Mouse (Mus musculus): ENCODE measurements at regions not wholly inside any gene's neighbourhood (a gene's known extent, or its start where the extent isn't known, plus 50 kb on each side); places are given as distances from the start of the nearest gene placed in this dataset.

DNA sequence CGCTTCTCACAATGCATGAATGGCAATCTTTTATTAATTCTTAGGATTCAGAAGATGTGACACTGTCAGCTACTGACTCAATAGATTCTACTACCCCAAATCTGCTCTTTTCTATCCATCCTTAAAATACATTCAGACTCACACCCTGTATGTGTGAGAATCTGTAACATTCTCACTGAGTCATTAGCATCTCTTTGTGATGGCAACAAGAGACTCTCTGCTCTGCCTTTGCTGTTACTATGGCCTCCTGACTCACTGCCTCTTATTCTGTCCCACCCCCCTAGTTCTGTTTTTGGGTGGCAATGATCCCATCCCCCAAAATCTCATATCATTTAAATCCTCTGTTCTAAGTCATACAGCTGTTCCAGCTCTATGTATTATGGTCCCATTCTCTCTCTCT, 159.5 kb upstream of the C030005K15Rik start:
- no peak overlapping the region for H3K9ac ChIP-seq (ENCODE audit: low read length)
- no peaks in the 10 kb centered on the region for H3K27me3 ChIP-seq (ENCODE audit: control insufficient read depth, insufficient read depth, low read length)
- no peak overlapping the region for H3K4me2 ChIP-seq (ENCODE audit: low read length)
- H3K36me3 ChIP-seq (ENCODE audit: control insufficient read depth, insufficient read depth, low read length): no peaks in the 10 kb centered on the region
- 94% methylated on average over 1 of the region's 1 CpGs for WGBS
- no peaks in the 10 kb centered on the region for H3K9me3 ChIP-seq (ENCODE audit: control insufficient read depth, low read length)
- no peaks in the 10 kb centered on the region for H3K4me1 ChIP-seq (ENCODE audit: control insufficient read depth in 2 of 2, insufficient read depth in 2 of 2, low read length in 2 of 2)
- no peak overlapping the region for H3K4me3 ChIP-seq (ENCODE audit: control insufficient read depth in 1 of 2, insufficient read depth in 1 of 2, low read depth in 1 of 2, low read length in 2 of 2)
- no peak for ATAC-seq (ENCODE audit: insufficient number of reproducible peaks, insufficient read depth, low FRiP score, low read depth)
- H3K27ac ChIP-seq (replicated peaks in 1 of 2; ENCODE audit: control insufficient read depth in 1 of 2, insufficient read depth in 1 of 2, low read depth in 2 of 2, low read length in 2 of 2): no peak overlapping the region

- Histone ChIP-seq H3K9ac (ENCODE audit: low read length) (no peak overlapping the region), H3K4me1 (ENCODE audit: control insufficient read depth in 2 of 2, insufficient read depth in 2 of 2, low read length in 2 of 2) (no peaks in the 10 kb centered on the region), H3K4me3 (ENCODE audit: control insufficient read depth in 1 of 2, insufficient read depth in 1 of 2, low read depth in 1 of 2, low read length in 2 of 2) (no peak overlapping the region), H3K27me3 (ENCODE audit: control insufficient read depth, insufficient read depth, low read length) (no peaks in the 10 kb centered on the region), H3K9me3 (ENCODE audit: control insufficient read depth, low read length) (no peaks in the 10 kb centered on the region), H3K4me2 (ENCODE audit: low read length) (no peak overlapping the region), H3K27ac (replicated peaks in 1 of 2; ENCODE audit: control insufficient read depth in 1 of 2, insufficient read depth in 1 of 2, low read depth in 2 of 2, low read length in 2 of 2) (no peak overlapping the region), H3K36me3 (ENCODE audit: control insufficient read depth, insufficient read depth, low read length) (no peaks in the 10 kb centered on the region)
- no peak for ATAC-seq (ENCODE audit: insufficient number of reproducible peaks, insufficient read depth, low FRiP score, low read depth)
- WGBS: 73% methylated on average over 4 of the region's 4 CpGs
These were observed 179.2 kb upstream of the C030005K15Rik start for GRCm38 (mm10) chr10:97905793-97906192.

DNA sequence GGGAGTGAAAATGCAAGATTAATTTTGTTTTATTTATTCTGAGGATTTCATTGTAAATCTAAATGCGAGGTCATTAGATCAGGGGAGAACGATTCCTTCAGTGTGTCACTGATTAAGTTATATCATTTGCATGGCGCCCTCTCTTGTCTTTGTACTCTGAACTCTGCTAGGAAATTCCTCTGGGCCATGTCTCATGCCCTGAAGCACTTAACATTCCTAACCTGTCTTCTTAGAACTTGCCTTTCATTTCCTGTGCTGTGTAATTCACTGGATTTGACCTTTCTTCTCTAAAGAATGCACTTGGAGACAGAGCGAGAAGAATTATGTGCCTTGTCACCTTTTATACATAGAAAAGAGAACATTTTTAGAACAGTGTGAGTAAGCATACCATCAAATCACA, 199.0 kb upstream of the C030005K15Rik start:
- H3K4me2 ChIP-seq (ENCODE audit: low read length): no peak overlapping the region
- no peaks in the 10 kb centered on the region for H3K27me3 ChIP-seq (ENCODE audit: control insufficient read depth, insufficient read depth, low read length)
- no peaks in the 10 kb centered on the region for H3K36me3 ChIP-seq (ENCODE audit: control insufficient read depth, insufficient read depth, low read length)
- peaks cover 0 to 3% of the 10 kb centered on the region in 2 experiments; a peak in 1 of 4 replicates for H3K4me1 ChIP-seq (ENCODE audit: control insufficient read depth in 2 of 2, insufficient read depth in 2 of 2, low read length in 2 of 2)
- no peak overlapping the region for H3K27ac ChIP-seq (replicated peaks in 1 of 2; ENCODE audit: control insufficient read depth in 1 of 2, insufficient read depth in 1 of 2, low read depth in 2 of 2, low read length in 2 of 2)
- H3K9me3 ChIP-seq (ENCODE audit: control insufficient read depth, low read length): no peaks in the 10 kb centered on the region
- no peak overlapping the region for H3K9ac ChIP-seq (ENCODE audit: low read length)
- ATAC-seq (ENCODE audit: insufficient number of reproducible peaks, insufficient read depth, low FRiP score, low read depth): no peak
- no peak overlapping the region for H3K4me3 ChIP-seq (ENCODE audit: control insufficient read depth in 1 of 2, insufficient read depth in 1 of 2, low read depth in 1 of 2, low read length in 2 of 2)
- WGBS: 50% methylated on average over 4 of the region's 4 CpGs

DNA sequence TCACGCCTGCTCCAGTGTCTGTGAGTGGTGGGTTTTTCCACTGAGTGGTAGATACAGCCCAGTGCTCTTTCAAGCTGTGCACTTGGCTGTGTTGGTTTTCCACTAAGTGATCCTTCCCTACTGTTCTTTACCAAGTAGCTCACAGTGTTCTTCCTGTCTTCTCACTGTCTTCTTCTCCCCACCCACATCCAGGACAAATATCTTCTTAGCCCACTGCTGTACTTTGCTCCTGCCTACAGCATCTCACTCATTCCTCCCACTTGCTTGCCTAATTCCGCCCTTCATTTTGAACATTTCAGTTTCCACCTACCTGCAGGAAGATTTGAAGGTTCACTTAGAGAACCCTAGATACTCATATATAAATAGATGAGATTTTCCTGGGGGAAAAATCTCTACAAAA, 213.8 kb upstream of the C030005K15Rik start:
- H3K27me3 ChIP-seq (ENCODE audit: control insufficient read depth, insufficient read depth, low read length): no peaks in the 10 kb centered on the region
- no peak overlapping the region for H3K27ac ChIP-seq (replicated peaks in 1 of 2; ENCODE audit: control insufficient read depth in 1 of 2, insufficient read depth in 1 of 2, low read depth in 2 of 2, low read length in 2 of 2)
- H3K4me2 ChIP-seq (ENCODE audit: low read length): no peak overlapping the region
- H3K36me3 ChIP-seq (ENCODE audit: control insufficient read depth, insufficient read depth, low read length): no peaks in the 10 kb centered on the region
- H3K4me1 ChIP-seq (ENCODE audit: control insufficient read depth in 2 of 2, insufficient read depth in 2 of 2, low read length in 2 of 2): no peaks in the 10 kb centered on the region
- no peak for ATAC-seq (ENCODE audit: insufficient number of reproducible peaks, insufficient read depth, low FRiP score, low read depth)
- no peaks in the 10 kb centered on the region for H3K9me3 ChIP-seq (ENCODE audit: control insufficient read depth, low read length)
- WGBS: 68% methylated on average over 2 of the region's 2 CpGs
- no peak overlapping the region for H3K4me3 ChIP-seq (ENCODE audit: control insufficient read depth in 1 of 2, insufficient read depth in 1 of 2, low read depth in 1 of 2, low read length in 2 of 2)
- H3K9ac ChIP-seq (ENCODE audit: low read length): no peak overlapping the region

- no peak overlapping the region for H3K4me2 ChIP-seq (ENCODE audit: low read length)
- 81% methylated on average over 1 of the region's 1 CpGs for WGBS
These were observed 239.3 kb upstream of the C030005K15Rik start for GRCm38 (mm10) chr10:97965881-97966280.

GRCm38 (mm10) chr10:97966931-97967330, 240.4 kb upstream of the C030005K15Rik start:
- Histone ChIP-seq H3K9me3 (ENCODE audit: control insufficient read depth, low read length) (no peaks in the 10 kb centered on the region), H3K4me3 (ENCODE audit: control insufficient read depth in 1 of 2, insufficient read depth in 1 of 2, low read depth in 1 of 2, low read length in 2 of 2) (no peak overlapping the region), H3K4me2 (ENCODE audit: low read length) (no peak overlapping the region), H3K4me1 (ENCODE audit: control insufficient read depth in 2 of 2, insufficient read depth in 2 of 2, low read length in 2 of 2) (no peaks in the 10 kb centered on the region), H3K9ac (ENCODE audit: low read length) (no peak overlapping the region), H3K27me3 (ENCODE audit: control insufficient read depth, insufficient read depth, low read length) (no peaks in the 10 kb centered on the region), H3K36me3 (ENCODE audit: control insufficient read depth, insufficient read depth, low read length) (no peaks in the 10 kb centered on the region), H3K27ac (replicated peaks in 1 of 2; ENCODE audit: control insufficient read depth in 1 of 2, insufficient read depth in 1 of 2, low read depth in 2 of 2, low read length in 2 of 2) (no peak overlapping the region)
- ATAC-seq (ENCODE audit: insufficient number of reproducible peaks, insufficient read depth, low FRiP score, low read depth): no peak
- 59% methylated on average over 2 of the region's 2 CpGs for WGBS

More at GRCm38 (mm10) chr10:97965881-97966280, 239.3 kb upstream of the C030005K15Rik start:
- no peak overlapping the region for H3K27ac ChIP-seq (replicated peaks in 1 of 2; ENCODE audit: control insufficient read depth in 1 of 2, insufficient read depth in 1 of 2, low read depth in 2 of 2, low read length in 2 of 2)
- no peaks in the 10 kb centered on the region for H3K4me1 ChIP-seq (ENCODE audit: control insufficient read depth in 2 of 2, insufficient read depth in 2 of 2, low read length in 2 of 2)
- no peak overlapping the region for H3K9ac ChIP-seq (ENCODE audit: low read length)
- H3K36me3 ChIP-seq (ENCODE audit: control insufficient read depth, insufficient read depth, low read length): no peaks in the 10 kb centered on the region
- H3K27me3 ChIP-seq (ENCODE audit: control insufficient read depth, insufficient read depth, low read length): no peaks in the 10 kb centered on the region
- H3K4me3 ChIP-seq (ENCODE audit: control insufficient read depth in 1 of 2, insufficient read depth in 1 of 2, low read depth in 1 of 2, low read length in 2 of 2): no peak overlapping the region
- no peak for ATAC-seq (ENCODE audit: insufficient number of reproducible peaks, insufficient read depth, low FRiP score, low read depth)
- no peaks in the 10 kb centered on the region for H3K9me3 ChIP-seq (ENCODE audit: control insufficient read depth, low read length)

DNA sequence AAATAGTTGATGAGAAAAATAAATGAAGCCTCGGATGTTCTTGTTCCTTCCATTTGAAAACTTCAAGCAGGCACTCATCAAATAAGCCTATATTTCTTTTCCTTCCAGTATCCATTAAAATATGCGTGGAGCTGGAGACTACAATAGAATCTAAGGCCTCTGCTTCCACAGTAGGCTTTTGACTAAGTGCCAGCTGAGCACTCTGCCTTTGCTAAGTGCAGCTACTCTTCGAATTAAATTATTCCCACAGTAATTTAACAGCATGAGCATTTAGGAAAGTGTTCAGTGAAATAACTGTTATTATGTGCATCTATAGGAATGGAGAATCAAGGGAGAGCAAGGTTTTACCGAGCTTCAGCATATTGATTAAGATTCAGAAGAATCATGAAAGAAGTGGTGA, 280.5 kb upstream of the C030005K15Rik start:
- Histone ChIP-seq H3K4me1 (ENCODE audit: control insufficient read depth in 2 of 2, insufficient read depth in 2 of 2, low read length in 2 of 2) (no peaks in the 10 kb centered on the region), H3K4me2 (ENCODE audit: low read length) (no peak overlapping the region), H3K4me3 (ENCODE audit: control insufficient read depth in 1 of 2, insufficient read depth in 1 of 2, low read depth in 1 of 2, low read length in 2 of 2) (no peak overlapping the region), H3K9ac (ENCODE audit: low read length) (no peak overlapping the region), H3K9me3 (ENCODE audit: control insufficient read depth, low read length) (no peaks in the 10 kb centered on the region), H3K27me3 (ENCODE audit: control insufficient read depth, insufficient read depth, low read length) (no peaks in the 10 kb centered on the region), H3K36me3 (ENCODE audit: control insufficient read depth, insufficient read depth, low read length) (no peaks in the 10 kb centered on the region), H3K27ac (replicated peaks in 1 of 2; ENCODE audit: control insufficient read depth in 1 of 2, insufficient read depth in 1 of 2, low read depth in 2 of 2, low read length in 2 of 2) (no peak overlapping the region)
- whole genome bisulfite sequencing: 59% methylated on average over 4 of the region's 4 CpGs
- no peak for ATAC-seq (ENCODE audit: insufficient number of reproducible peaks, insufficient read depth, low FRiP score, low read depth)

DNA sequence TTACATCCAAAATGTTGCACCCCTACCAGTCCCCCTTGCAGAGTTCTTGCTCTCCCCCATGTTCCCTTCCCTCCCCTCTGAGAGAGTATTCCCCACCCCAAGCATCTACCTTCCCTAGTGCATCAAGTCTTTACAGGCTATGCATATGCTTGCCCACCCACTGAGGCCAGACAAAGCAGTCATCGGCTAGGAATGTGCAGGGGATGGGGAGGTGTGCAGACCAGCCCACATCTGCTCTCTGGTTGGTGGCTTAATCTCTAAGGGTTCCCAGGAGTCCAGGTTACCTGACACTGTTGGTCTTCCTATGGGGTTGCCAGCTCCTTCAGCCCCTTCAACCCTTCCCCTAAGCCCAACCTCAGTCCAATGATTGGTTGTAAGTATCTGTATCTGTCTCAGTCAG, 281.8 kb upstream of the C030005K15Rik start:
- no peak overlapping the region for H3K4me2 ChIP-seq (ENCODE audit: low read length)
- H3K4me3 ChIP-seq (ENCODE audit: control insufficient read depth in 1 of 2, insufficient read depth in 1 of 2, low read depth in 1 of 2, low read length in 2 of 2): no peak overlapping the region
- WGBS: 38% methylated on average over 1 of the region's 1 CpGs
- H3K27ac ChIP-seq (replicated peaks in 1 of 2; ENCODE audit: control insufficient read depth in 1 of 2, insufficient read depth in 1 of 2, low read depth in 2 of 2, low read length in 2 of 2): no peak overlapping the region
- H3K9ac ChIP-seq (ENCODE audit: low read length): no peak overlapping the region
- no peaks in the 10 kb centered on the region for H3K9me3 ChIP-seq (ENCODE audit: control insufficient read depth, low read length)
- H3K36me3 ChIP-seq (ENCODE audit: control insufficient read depth, insufficient read depth, low read length): no peaks in the 10 kb centered on the region
- no peaks in the 10 kb centered on the region for H3K4me1 ChIP-seq (ENCODE audit: control insufficient read depth in 2 of 2, insufficient read depth in 2 of 2, low read length in 2 of 2)
- no peak for ATAC-seq (ENCODE audit: insufficient number of reproducible peaks, insufficient read depth, low FRiP score, low read depth)
- H3K27me3 ChIP-seq (ENCODE audit: control insufficient read depth, insufficient read depth, low read length): no peaks in the 10 kb centered on the region
